Comparison of ENCODE assay signal across 8 mouse cellular contexts in the genomic region with DNA sequence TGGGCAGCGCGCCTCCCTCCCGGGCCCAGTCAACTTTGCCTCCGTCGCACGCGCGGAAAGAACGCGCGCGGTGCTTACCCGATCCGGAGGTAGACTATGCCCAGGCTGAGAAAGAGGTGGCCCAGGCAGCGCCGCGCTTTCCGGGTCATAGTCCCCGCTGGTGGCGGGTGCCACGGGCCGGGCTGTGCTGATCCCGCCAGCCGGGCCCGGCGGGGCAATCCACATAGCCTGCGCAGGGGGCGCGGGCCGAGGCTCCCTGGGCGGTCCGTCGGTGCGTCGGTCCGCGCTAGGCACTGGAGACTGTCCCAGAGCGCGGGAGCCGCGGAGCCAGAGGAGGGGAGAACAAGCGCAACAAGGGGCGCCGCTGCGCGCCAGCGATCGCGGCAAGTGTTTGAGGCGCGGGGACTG. TPM values are rescaled to one million over a fixed set of nuclear protein-coding genes. Genes with fewer than 3 reads are reported as not detected.
DNase-seq lines count a peak whose midpoint lies in the region; ATAC-seq and TF ChIP-seq lines count a peak whose summit lies in the region.

Gene Wnt7a (minus strand): TSS at position 403 of the 408 bp plus-strand sequence.

- DNase-seq in lung, embryonic 14.5 days, result peak; percentile 30
- no peak for DNase-seq in lung, adult 18-20 months
- peak; percentile 69 to 82 for DNase-seq in cerebellum, adult 2 months
- peak; percentile 40 to 68 for DNase-seq in layer of hippocampus, postnatal 10 days (ENCODE audit: low spot score in 2 of 2)
- DNase-seq in midbrain, embryonic 14.5 days, result peak; percentile 80
- no peak for DNase-seq in yolk sac, embryonic 10.5 days (ENCODE audit: low spot score)

- no peaks in the 10 kb centered on the region for H3K4me1 ChIP-seq in lung, embryonic 14.5 days (ENCODE audit: insufficient read depth)
- H3K4me1 ChIP-seq in cerebellum, adult 2 months (ENCODE audit: control insufficient read depth, insufficient read depth, low read length), result peaks cover 18% of the 10 kb centered on the region
- peaks cover 34% of the 10 kb centered on the region for H3K4me1 ChIP-seq in forebrain, embryonic 13.5 days
- peaks cover 9% of the 10 kb centered on the region; the same call in 1 of the 2 replicates for H3K4me1 ChIP-seq in midbrain, embryonic 14.5 days (ENCODE audit: control insufficient read depth, insufficient read depth, low read length)

- no peak; the same call in 1 of the 2 replicates for TF ChIP-seq POLR2A in cerebellum, adult 2 months (IDR thresholded peaks at IDR 0.05; ENCODE audit: borderline replicate concordance, insufficient read depth, low read length)

- no peaks in the 10 kb centered on the region for H3K36me3 ChIP-seq in lung, embryonic 14.5 days (ENCODE audit: insufficient read depth)
- peaks cover 27% of the 10 kb centered on the region for H3K36me3 ChIP-seq in forebrain, embryonic 13.5 days (ENCODE audit: poor library complexity, severe bottlenecking)
- 0 out of 2 replicates have a peak, but pooled peaks cover 8% of the 10 kb centered on the region for H3K36me3 ChIP-seq in midbrain, embryonic 14.5 days (ENCODE audit: control insufficient read depth, insufficient read depth, low read length)

- H3K27ac ChIP-seq in lung, embryonic 14.5 days (ENCODE audit: low read depth), result no peak within 1 kb of the TSS
- H3K27ac ChIP-seq in cerebellum, adult 2 months (ENCODE audit: insufficient read depth, low read length), result peak within 1 kb of the TSS; percentile 99
- H3K27ac ChIP-seq in forebrain, embryonic 13.5 days, result peak within 1 kb of the TSS; percentile 85
- H3K27ac ChIP-seq in midbrain, embryonic 14.5 days (replicated peaks; ENCODE audit: low read depth, low read length), result peak within 1 kb of the TSS; percentile 67; the same call in 1 of the 2 replicates

- peak within 1 kb of the TSS; percentile 88 for H3K4me2 ChIP-seq in lung, embryonic 14.5 days
- H3K4me2 ChIP-seq in forebrain, embryonic 13.5 days, result peak within 1 kb of the TSS; percentile 93
- H3K4me2 ChIP-seq in midbrain, embryonic 14.5 days (ENCODE audit: low read length), result peak within 1 kb of the TSS; percentile 98

- no peak for ATAC-seq in lung, embryonic 14.5 days (ENCODE audit: insufficient read depth)
- peak; percentile 72 for ATAC-seq in forebrain, embryonic 13.5 days
- peak; percentile 59; the same call in 1 of the 2 replicates for ATAC-seq in midbrain, embryonic 14.5 days (ENCODE audit: low FRiP score, low TSS enrichment)
- ATAC-seq in inflammation-experienced regulatory T-cells, adult 6 months, result no peak

- H3K4me3 ChIP-seq in lung, embryonic 14.5 days (ENCODE audit: low read depth, low read length), result peak within 1 kb of the TSS; percentile 43
- H3K4me3 ChIP-seq in cerebellum, adult 2 months (replicated peaks; ENCODE audit: insufficient read depth, low read depth, low read length), result peak within 1 kb of the TSS; percentile 69
- H3K4me3 ChIP-seq in forebrain, embryonic 13.5 days, result peak within 1 kb of the TSS; percentile 79
- peak within 1 kb of the TSS; percentile 67 for H3K4me3 ChIP-seq in midbrain, embryonic 14.5 days (replicated peaks; ENCODE audit: low read depth, low read length)

- TF ChIP-seq CTCF in lung, embryonic 14.5 days (IDR thresholded peaks at IDR 0.05; ENCODE audit: low read depth), result no peak
- TF ChIP-seq CTCF in cerebellum, adult 2 months (IDR thresholded peaks at IDR 0.05; ENCODE audit: borderline replicate concordance, insufficient read depth, low read depth, low read length), result no peak

- H3K9me3 ChIP-seq in lung, embryonic 14.5 days (ENCODE audit: low read depth, low read length), result no peaks in the 10 kb centered on the region
- no peaks in the 10 kb centered on the region for H3K9me3 ChIP-seq in forebrain, embryonic 13.5 days (replicated peaks)
- H3K9me3 ChIP-seq in midbrain, embryonic 14.5 days (ENCODE audit: control insufficient read depth, low read length), result no peaks in the 10 kb centered on the region

- WGBS in lung, embryonic 14.5 days, result under 1% methylated on average over 34 of the region's 51 CpGs
- under 1% methylated on average over 42 of the region's 51 CpGs for WGBS in cerebellum, adult 2 months
- under 1% methylated on average over 51 of the region's 51 CpGs for WGBS in forebrain, embryonic 13.5 days
- WGBS in midbrain, embryonic 14.5 days, result under 1% methylated on average over 37 of the region's 51 CpGs

- peak within 1 kb of the TSS; percentile 23; the same call in 1 of the 2 replicates for H3K9ac ChIP-seq in lung, embryonic 14.5 days
- peak within 1 kb of the TSS; percentile 91 for H3K9ac ChIP-seq in forebrain, embryonic 13.5 days
- peak within 1 kb of the TSS; percentile 72 for H3K9ac ChIP-seq in midbrain, embryonic 14.5 days (replicated peaks; ENCODE audit: low read length)

- H3K27me3 ChIP-seq in lung, embryonic 14.5 days (ENCODE audit: insufficient read depth, low read length), result peaks cover 61% of the 10 kb centered on the region
- H3K27me3 ChIP-seq in cerebellum, adult 2 months (ENCODE audit: control insufficient read depth, insufficient read depth, low read length), result no peaks in the 10 kb centered on the region
- peaks cover 32% of the 10 kb centered on the region for H3K27me3 ChIP-seq in forebrain, embryonic 13.5 days
- peaks cover 21% of the 10 kb centered on the region; the same call in 1 of the 2 replicates for H3K27me3 ChIP-seq in midbrain, embryonic 14.5 days (ENCODE audit: control insufficient read depth, insufficient read depth, low read length)

RNA-seq across cellular contexts. Expression of gene Wnt7a, which starts in this region (rescaled TPM):
- polyA plus RNA-seq in lung, embryonic 14.5 days (2014; fragmentation: Nextera tagmentation; extraction: Ambion mirVana), result 0.50 and 0.72 TPM in 2 replicates
- 40.7 and 47.2 TPM in 2 replicates for polyA plus RNA-seq in cerebellum, adult 2 months (2012; rRNA removed)
- polyA plus RNA-seq in forebrain, embryonic 13.5 days (2015; fragmentation: Nextera tagmentation; extraction: Ambion mirVana), result 21.9 and 22.8 TPM in 2 replicates
- 10 to 100 TPM; 23.5 to 39.2 TPM for total RNA-seq in layer of hippocampus, postnatal 10 days (2021)
- 9.5 and 11.3 TPM in 2 replicates for polyA plus RNA-seq in midbrain, embryonic 14.5 days (2014; fragmentation: Nextera tagmentation; extraction: Ambion mirVana)
- polyA plus RNA-seq in inflammation-experienced regulatory T-cells, adult 6 months (2017; shearing (Covaris generic)), result not detected

Comparison
In these comparisons a context has a peak if more than half of its experiments do, and no peak if none do; other contexts are left out.
1. Peak in DNase-seq, H3K4me3 ChIP-seq, H3K9ac ChIP-seq and H3K4me2 ChIP-seq in lung, embryonic 14.5 days; RNA of the gene not detected or under 1 TPM.
2. ATAC-seq: peak in forebrain, embryonic 13.5 days (single experiment) and midbrain, embryonic 14.5 days (single experiment); none in lung, embryonic 14.5 days (single experiment) and inflammation-experienced regulatory T-cells, adult 6 months (single experiment).
3. DNase-seq: peak in cerebellum, adult 2 months (2 of 2), layer of hippocampus, postnatal 10 days (2 of 2) and midbrain, embryonic 14.5 days (single experiment); none in lung, adult 18-20 months (0 of 2) and yolk sac, embryonic 10.5 days (single experiment).
4. H3K9ac ChIP-seq: peak in every context shown above with its lines; median percentile 91 in forebrain, embryonic 13.5 days; 72 in midbrain, embryonic 14.5 days; 23 in lung, embryonic 14.5 days.
5. Peak in every context shown above with its lines, with median percentiles within 50 percentile points of each other: H3K4me2 ChIP-seq and H3K4me3 ChIP-seq.